Mouse (Mus musculus) layer of hippocampus, postnatal 36 days (tissue): ENCODE measurements at regions not wholly inside any gene's neighbourhood (a gene's known extent, or its start where the extent isn't known, plus 50 kb on each side); places are given as distances from the start of the nearest gene placed in this dataset.

Source experiments
- DNase-seq, 2 experiments: peaks; one replicate each; pipeline ENCODE4 v3.0.0; 2022

- DNase-seq: no peak
Observed at GRCm38 (mm10) chr10:16438414-16438813, 1284.6 kb upstream of the Cited2 start.

- no peak for DNase-seq
Observed at GRCm38 (mm10) chr10:16440932-16441640, 1281.9 kb upstream of the Cited2 start.

- DNase-seq: peak in 1 of 2 experiments; percentile 16
Observed at GRCm38 (mm10) chr10:16441661-16442072, 1281.4 kb upstream of the Cited2 start.

- DNase-seq: no peak
Observed at GRCm38 (mm10) chr10:16443901-16444300, 1279.1 kb upstream of the Cited2 start.

- DNase-seq: peak; percentile 17 to 29
Observed at GRCm38 (mm10) chr10:16467935-16468334, 1255.1 kb upstream of the Cited2 start.

- DNase-seq: no peak
Observed at GRCm38 (mm10) chr10:16469711-16470110, 1253.3 kb upstream of the Cited2 start.

- no peak for DNase-seq
Observed at GRCm38 (mm10) chr10:16473952-16474521, 1249.0 kb upstream of the Cited2 start.

GRCm38 (mm10) chr10:16498580-16498979 lies 1224.4 kb upstream of the Cited2 start:
- no peak for DNase-seq

GRCm38 (mm10) chr10:16507681-16508080 lies 1215.3 kb upstream of the Cited2 start:
- DNase-seq: no peak

GRCm38 (mm10) chr10:16508161-16508560 lies 1214.9 kb upstream of the Cited2 start:
- no peak for DNase-seq

GRCm38 (mm10) chr10:16514656-16515055 lies 1208.4 kb upstream of the Cited2 start:
- no peak for DNase-seq

GRCm38 (mm10) chr10:16521895-16522294 lies 1201.1 kb upstream of the Cited2 start:
- DNase-seq: no peak

- no peak for DNase-seq
Observed at GRCm38 (mm10) chr10:16524101-16524500, 1198.9 kb upstream of the Cited2 start.

GRCm38 (mm10) chr10:16527693-16528092 lies 1195.3 kb upstream of the Cited2 start:
- DNase-seq: no peak

GRCm38 (mm10) chr10:16537660-16538059 lies 1185.4 kb upstream of the Cited2 start:
- no peak for DNase-seq

- DNase-seq: no peak
Observed at GRCm38 (mm10) chr10:16538379-16538778, 1184.6 kb upstream of the Cited2 start.

- no peak for DNase-seq
Observed at GRCm38 (mm10) chr10:16545445-16545844, 1177.6 kb upstream of the Cited2 start.

GRCm38 (mm10) chr10:16552861-16553635 lies 1170.0 kb upstream of the Cited2 start:
- DNase-seq: no peak

GRCm38 (mm10) chr10:16574568-16574967 lies 1148.5 kb upstream of the Cited2 start:
- no peak for DNase-seq

- DNase-seq: no peak
Observed at GRCm38 (mm10) chr10:16578554-16579078, 1144.4 kb upstream of the Cited2 start.

- no peak for DNase-seq
Observed at GRCm38 (mm10) chr10:16580200-16580599, 1142.8 kb upstream of the Cited2 start.

GRCm38 (mm10) chr10:16588833-16589232 lies 1134.2 kb upstream of the Cited2 start:
- DNase-seq: no peak

GRCm38 (mm10) chr10:16589399-16589798 lies 1133.6 kb upstream of the Cited2 start:
- DNase-seq: peak in 1 of 2 experiments; percentile 3
